Mouse (Mus musculus): ENCODE results near the gene Fdx1l. TPM values are rescaled to one million over a fixed set of nuclear protein-coding genes. Genes with fewer than 3 reads are reported as not detected.

Gene Fdx1l
- 62.6 and 64.0 TPM in 2 replicates for polyA plus RNA-seq (2016; fragmentation: Nextera tagmentation; extraction: Ambion mirVana)

DNA sequence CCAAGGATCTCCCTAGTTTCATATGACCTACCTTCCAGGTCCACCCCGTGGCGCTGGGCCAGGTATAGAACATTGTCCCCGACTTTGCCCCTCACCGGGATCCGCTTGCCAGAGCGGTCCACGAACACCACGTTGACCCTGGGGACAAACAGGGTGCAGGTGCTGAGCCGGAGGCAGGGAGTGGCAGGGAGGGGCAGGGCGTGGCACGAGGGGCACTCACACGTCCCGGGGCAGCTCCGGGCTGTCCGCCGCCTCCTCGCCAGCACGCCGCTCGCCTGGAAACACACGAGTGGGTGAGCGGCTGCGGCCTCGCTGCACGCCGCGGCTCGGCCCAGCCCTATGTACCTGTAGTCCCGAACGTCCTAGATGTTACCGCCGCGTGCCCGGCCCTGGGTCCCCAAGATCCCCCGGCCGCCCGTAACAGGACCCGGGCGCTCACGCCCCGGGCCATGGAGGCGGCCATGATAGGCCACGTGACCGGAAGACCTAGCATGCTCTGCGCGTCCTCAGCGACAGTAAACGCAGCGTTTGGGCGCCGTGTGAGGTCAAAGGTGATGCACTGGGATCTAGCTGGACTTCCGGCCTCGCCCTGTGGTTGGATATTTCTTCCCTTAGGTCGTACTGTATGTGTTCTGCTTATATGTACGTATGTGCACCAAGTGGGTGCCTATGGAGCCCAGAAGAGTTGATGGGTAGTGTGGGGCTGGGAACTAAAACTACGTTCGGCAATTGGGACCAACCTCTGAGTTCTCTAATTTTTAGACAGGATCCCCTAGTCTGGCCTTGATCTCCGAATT lies at the start of gene Fdx1l, which contains the start of gene Gm49373:
Fdx1l (minus strand) TSS at position 571 of the 797 bp plus-strand sequence.
Gm49373 (minus strand) TSS at position 53 of the 797 bp plus-strand sequence.
- Histone ChIP-seq H3K4me3 (peak within 1 kb of the TSS; percentile 96), H3K27ac (replicated peaks) (peak within 1 kb of the TSS; percentile 92), H3K9me3 (no peaks in the 10 kb centered on the region), H3K27me3 (replicated peaks; ENCODE audit: low read depth, poor library complexity, severe bottlenecking) (no peaks in the 10 kb centered on the region), H3K36me3 (replicated peaks) (peaks cover 76% of the 10 kb centered on the region), H3K4me1 (peaks cover 18% of the 10 kb centered on the region)
- peak; percentile 91 for DNase-seq (ENCODE audit: low spot score)
- 3% methylated on average over 58 of the region's 58 CpGs for WGBS

DNA sequence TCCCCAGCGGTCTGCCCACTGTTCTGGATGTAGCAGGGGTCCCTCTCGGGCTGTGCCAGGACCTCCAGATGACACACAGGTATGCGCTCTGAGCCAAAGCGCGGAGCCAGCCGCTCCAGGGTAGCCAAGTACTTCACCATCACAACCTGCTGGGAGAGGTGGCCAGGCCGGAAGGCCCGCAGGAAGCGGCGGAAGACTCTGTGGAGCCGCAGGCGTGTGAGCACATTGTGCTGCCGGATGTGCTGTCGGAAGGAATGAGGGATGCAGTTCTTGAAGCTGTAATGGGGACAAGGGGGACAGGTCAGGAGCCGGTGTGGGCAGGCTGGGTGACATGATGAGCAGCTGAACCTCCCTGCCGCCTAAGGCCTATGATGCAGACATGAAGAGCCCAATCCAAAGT lies 48.1 kb upstream of the Fdx1l start:
- no peaks in the 10 kb centered on the region for H3K9me3 ChIP-seq
- no peak overlapping the region for H3K4me3 ChIP-seq
- H3K27me3 ChIP-seq (replicated peaks; ENCODE audit: low read depth, poor library complexity, severe bottlenecking) = no peaks in the 10 kb centered on the region
- DNase-seq (ENCODE audit: low spot score) = no peak
- H3K27ac ChIP-seq (replicated peaks) = no peak overlapping the region
- peaks cover 46% of the 10 kb centered on the region for H3K36me3 ChIP-seq (replicated peaks)
- WGBS = 89% methylated on average over 16 of the region's 16 CpGs
- no peaks in the 10 kb centered on the region for H3K4me1 ChIP-seq

DNA sequence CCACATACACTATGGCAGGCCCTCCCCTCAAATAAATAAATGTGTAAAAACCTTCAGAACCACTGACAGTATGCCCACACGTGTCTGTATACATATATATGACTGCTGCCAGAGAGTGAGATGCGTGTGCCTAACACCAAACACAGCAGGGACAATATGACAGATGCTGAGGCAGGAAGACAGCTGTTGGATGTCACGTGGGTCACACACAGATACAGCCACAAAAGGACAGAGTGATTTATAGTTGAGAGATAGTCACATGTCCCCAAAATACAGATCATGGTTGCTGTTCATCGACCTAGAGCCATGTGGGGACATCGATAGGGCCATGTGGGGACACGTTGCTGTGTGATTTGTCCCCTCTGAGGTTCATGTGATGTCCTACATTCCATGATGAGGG lies 43.7 kb upstream of the Fdx1l start:
- Histone ChIP-seq H3K9me3 (no peaks in the 10 kb centered on the region), H3K4me1 (no peaks in the 10 kb centered on the region), H3K27me3 (replicated peaks; ENCODE audit: low read depth, poor library complexity, severe bottlenecking) (no peaks in the 10 kb centered on the region), H3K4me3 (no peak overlapping the region), H3K27ac (replicated peaks) (no peak overlapping the region), H3K36me3 (replicated peaks) (peaks cover 21% of the 10 kb centered on the region)
- WGBS = 85% methylated on average over 6 of the region's 6 CpGs
- DNase-seq (ENCODE audit: low spot score) = no peak

DNA sequence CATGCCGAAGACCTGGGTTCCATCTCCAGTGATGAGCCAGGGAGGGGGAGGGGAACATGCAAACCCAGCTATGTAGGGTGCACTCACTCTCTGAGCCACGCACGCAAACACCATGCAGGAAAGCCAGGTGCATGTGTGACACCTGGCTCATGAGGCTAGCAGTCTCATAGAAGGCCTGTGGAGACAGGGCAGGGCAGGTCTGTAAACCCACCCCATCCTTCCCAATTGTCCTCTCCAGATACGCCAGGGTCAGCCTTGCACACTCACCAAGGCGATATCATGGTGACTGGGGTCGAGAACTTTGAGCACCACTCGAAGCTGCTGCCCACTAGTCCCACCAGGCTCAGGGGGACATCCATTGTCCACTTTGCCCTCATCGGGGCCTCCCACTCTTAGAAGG lies 41.7 kb upstream of the Fdx1l start:
- DNase-seq (ENCODE audit: low spot score) = no peak
- Histone ChIP-seq H3K4me1 (no peaks in the 10 kb centered on the region), H3K9me3 (no peaks in the 10 kb centered on the region), H3K36me3 (replicated peaks) (peaks cover 4% of the 10 kb centered on the region; the same call in 1 of the 2 replicates), H3K27ac (replicated peaks) (no peak overlapping the region), H3K4me3 (no peak overlapping the region), H3K27me3 (replicated peaks; ENCODE audit: low read depth, poor library complexity, severe bottlenecking) (no peaks in the 10 kb centered on the region)
- 94% methylated on average over 8 of the region's 8 CpGs for WGBS

DNA sequence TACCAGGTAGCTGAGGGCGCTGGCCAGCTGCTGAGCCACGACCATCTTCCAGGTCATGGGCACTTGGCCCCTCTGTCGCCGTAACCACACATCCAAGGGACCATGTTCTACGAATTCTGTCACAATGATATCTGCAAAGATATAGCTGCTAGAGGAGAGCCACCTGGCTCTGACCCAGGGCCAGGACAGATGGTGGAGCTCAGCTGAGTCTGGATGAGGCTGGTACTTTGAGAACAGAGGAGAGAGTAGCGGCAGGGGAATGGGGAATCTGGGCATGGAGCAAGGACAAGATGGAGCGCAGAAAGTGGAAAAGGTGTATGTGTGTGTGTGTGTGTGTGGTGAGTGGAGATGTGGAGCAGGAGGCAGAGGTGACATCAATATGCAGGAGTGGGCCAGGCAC lies 40.8 kb upstream of the Fdx1l start:
- H3K27ac ChIP-seq (replicated peaks) = no peak overlapping the region
- no peaks in the 10 kb centered on the region for H3K4me1 ChIP-seq
- no peaks in the 10 kb centered on the region for H3K27me3 ChIP-seq (replicated peaks; ENCODE audit: low read depth, poor library complexity, severe bottlenecking)
- H3K9me3 ChIP-seq = no peaks in the 10 kb centered on the region
- no peaks in the 10 kb centered on the region for H3K36me3 ChIP-seq (replicated peaks)
- no peak for DNase-seq (ENCODE audit: low spot score)
- no peak overlapping the region for H3K4me3 ChIP-seq
- WGBS = 91% methylated on average over 7 of the region's 7 CpGs

DNA sequence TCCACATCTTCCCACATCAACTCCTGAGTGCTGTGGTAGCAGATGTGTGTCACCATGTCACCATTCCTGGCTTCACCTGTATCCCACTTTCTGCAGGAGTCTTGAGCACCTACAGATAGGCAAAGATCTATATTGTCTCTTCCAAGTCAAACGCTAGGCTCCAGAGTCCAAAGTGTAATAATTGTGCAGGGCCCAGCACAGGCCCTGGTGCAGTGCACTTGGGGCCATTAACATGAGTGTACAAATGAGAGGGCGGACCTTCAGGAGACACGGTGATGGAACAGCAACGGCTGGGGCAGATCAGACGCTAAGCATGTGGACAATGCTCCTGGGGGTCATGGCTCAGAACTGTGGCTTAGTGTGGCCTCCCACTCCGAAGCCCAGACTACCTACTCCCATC lies 40.3 kb upstream of the Fdx1l start:
- Histone ChIP-seq H3K36me3 (replicated peaks) (0 out of 2 replicates have a peak, but pooled peaks cover 4% of the 10 kb centered on the region), H3K27me3 (replicated peaks; ENCODE audit: low read depth, poor library complexity, severe bottlenecking) (no peaks in the 10 kb centered on the region), H3K4me1 (no peaks in the 10 kb centered on the region), H3K9me3 (no peaks in the 10 kb centered on the region), H3K4me3 (no peak overlapping the region), H3K27ac (replicated peaks) (no peak overlapping the region)
- DNase-seq (ENCODE audit: low spot score) = no peak
- WGBS = 92% methylated on average over 6 of the region's 6 CpGs

DNA sequence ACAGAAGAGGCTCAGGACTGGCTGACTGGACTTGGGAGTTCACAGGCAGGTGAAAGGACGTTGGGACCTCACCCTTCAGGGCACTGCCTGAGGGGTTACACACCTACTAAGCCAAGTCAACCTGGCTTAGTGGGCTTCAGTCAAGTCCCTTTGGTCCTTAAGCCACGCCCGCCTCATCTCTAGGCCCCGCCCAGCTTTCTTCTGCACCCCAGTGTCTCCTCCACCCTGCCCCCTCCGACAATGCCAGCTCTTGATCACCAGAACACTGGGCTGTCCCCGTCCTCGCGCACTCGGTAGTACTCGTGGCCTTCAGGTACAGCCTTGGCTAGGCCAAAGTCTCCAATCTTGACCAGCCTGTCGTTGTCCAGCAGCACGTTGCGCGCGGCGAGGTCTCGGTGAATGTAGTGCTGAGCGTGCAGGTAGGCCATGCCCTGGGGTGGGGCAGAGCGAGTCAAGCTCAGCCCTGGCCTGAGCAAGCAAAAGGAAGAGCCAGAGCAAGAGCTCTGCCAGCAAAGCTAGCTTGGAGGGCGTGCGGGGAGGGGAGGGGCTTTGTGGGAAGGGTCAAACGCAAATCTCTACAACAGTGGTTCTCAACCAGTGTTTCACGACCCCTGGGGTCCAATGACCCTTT lies 34.3 kb upstream of the Fdx1l start:
- Histone ChIP-seq H3K9me3 (no peaks in the 10 kb centered on the region), H3K4me1 (peaks cover 15% of the 10 kb centered on the region), H3K4me3 (no peak overlapping the region), H3K27ac (replicated peaks) (no peak overlapping the region), H3K36me3 (replicated peaks) (peaks cover 6% of the 10 kb centered on the region; the same call in 1 of the 2 replicates), H3K27me3 (replicated peaks; ENCODE audit: low read depth, poor library complexity, severe bottlenecking) (no peaks in the 10 kb centered on the region)
- WGBS = 43% methylated on average over 23 of the region's 23 CpGs
- no peak for DNase-seq (ENCODE audit: low spot score)

DNA sequence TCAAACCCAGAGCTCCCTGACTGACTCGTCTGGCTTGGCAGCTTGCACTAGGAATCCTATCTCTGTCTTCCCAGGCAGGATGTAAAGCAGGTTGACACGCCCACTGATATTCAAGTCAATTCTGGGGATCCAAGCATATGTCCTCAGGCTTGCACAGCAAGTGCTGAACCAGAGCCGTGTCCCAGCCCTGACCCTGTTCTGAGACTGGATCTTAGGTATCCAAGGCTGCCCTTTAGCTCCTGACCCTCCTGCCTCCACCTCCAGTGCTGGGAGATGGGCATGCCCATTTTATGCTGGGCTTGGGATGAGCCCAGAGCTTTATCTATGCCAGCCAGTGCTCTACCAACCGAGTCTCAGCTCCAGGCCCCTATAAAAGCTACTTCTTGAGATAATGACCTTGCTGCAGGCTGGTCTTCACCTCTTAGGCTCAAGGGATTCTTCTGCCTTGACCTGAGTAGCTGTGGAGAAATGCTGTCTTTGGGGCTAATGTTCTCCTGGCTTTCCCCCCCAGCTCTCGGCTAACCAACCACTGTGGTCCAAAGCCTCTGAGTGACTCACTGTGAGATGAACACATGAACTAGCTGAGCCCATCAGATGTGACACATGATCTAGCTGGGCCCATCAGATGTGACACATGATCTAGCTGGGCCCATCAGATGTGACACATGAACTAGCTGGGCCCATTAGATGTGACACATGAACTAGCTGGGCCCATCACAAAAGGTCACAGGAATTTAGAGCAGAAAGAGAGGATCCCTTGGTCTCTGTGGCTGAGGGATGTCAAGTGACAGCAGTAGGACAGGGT lies 32.5 kb upstream of the Fdx1l start:
- Histone ChIP-seq H3K4me1 (peaks cover 15% of the 10 kb centered on the region), H3K27ac (replicated peaks) (no peak overlapping the region), H3K4me3 (no peak overlapping the region), H3K9me3 (no peaks in the 10 kb centered on the region), H3K36me3 (replicated peaks) (peaks cover 6% of the 10 kb centered on the region; the same call in 1 of the 2 replicates), H3K27me3 (replicated peaks; ENCODE audit: low read depth, poor library complexity, severe bottlenecking) (no peaks in the 10 kb centered on the region)
- no peak for DNase-seq (ENCODE audit: low spot score)
- 78% methylated on average over 5 of the region's 5 CpGs for WGBS

DNA sequence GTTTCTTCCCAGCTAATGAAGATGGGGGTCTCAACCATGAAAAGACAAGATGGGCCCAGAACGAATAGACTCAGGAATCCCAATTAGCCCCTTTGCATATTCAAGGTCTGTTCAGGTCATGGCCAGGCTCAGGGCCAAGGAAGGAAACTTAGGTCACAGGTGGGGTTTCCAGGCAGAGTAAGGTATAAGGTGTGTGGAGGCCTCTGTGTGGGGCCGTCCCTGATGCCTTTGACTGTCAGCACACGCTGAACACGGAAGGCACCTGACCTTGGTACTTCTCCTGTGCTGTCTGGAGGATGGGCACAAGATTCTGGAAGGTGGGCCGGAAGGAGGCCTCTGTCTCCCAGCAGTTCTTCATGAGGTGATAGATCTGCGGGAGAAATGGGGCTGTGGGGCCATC lies 31.4 kb upstream of the Fdx1l start:
- H3K4me3 ChIP-seq = no peak overlapping the region
- no peaks in the 10 kb centered on the region for H3K9me3 ChIP-seq
- 82% methylated on average over 6 of the region's 6 CpGs for WGBS
- peaks cover 6% of the 10 kb centered on the region; the same call in 1 of the 2 replicates for H3K36me3 ChIP-seq (replicated peaks)
- peaks cover 22% of the 10 kb centered on the region for H3K4me1 ChIP-seq
- no peaks in the 10 kb centered on the region for H3K27me3 ChIP-seq (replicated peaks; ENCODE audit: low read depth, poor library complexity, severe bottlenecking)
- DNase-seq (ENCODE audit: low spot score) = no peak
- no peak overlapping the region for H3K27ac ChIP-seq (replicated peaks)

DNA sequence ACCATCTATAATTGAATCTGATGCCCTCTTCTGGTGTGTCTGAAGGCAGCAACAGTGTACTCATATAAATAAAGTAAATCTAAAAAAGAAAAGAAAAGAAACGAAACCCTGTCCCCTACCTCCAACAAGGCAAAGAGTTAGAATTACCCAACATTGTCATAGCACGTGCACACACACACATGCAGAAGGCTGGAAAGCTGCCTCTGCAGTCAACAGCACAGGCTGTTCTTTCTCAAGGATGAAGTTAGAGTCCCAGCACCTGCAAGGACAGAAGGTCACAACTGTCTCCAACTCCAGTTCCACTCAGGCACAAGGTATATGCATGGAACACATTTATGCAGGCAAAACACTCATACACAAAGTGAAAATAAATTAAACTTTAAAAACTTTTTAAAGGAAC lies 28.7 kb upstream of the Fdx1l start:
- Histone ChIP-seq H3K4me3 (no peak overlapping the region), H3K27me3 (replicated peaks; ENCODE audit: low read depth, poor library complexity, severe bottlenecking) (no peaks in the 10 kb centered on the region), H3K9me3 (no peaks in the 10 kb centered on the region), H3K27ac (replicated peaks) (no peak overlapping the region), H3K36me3 (replicated peaks) (no peaks in the 10 kb centered on the region; the same call in 1 of the 2 replicates), H3K4me1 (peaks cover 18% of the 10 kb centered on the region)
- no peak for DNase-seq (ENCODE audit: low spot score)
- 92% methylated on average over 2 of the region's 2 CpGs for WGBS

DNA sequence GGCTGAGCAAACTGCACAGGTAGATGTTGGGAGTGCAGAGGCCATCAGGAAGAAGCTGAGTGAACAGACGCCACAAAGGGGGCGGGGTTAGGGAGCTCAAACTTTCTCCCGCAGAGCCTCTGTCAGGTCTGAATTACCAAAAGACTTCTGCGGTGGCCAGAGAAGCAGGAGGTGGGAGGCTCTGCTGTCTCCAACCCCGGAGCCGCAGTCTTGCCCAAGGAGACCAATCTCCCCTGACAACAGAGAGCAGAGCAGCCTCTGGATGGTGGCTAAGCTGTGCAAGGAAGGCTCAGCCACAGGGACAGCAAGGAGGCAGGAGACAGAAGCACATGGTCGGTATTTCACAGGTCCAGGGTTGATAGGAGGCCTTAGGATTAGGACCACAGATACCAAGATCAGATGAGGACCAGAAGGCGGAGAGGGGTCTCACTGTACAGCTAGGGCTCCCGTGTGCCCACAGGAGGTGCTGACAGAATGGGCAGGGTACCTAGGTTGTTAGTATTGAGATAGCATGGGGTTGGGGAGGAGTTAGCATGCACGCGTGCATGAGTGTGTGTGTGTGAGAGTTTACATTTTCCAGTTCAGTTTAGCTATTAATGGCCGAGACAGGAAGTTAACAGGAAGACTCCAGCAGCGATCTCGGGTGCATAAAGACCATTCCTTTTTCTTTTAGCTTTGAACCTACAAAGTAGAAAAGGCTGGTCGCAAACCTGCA lies 27.2 kb upstream of the Fdx1l start:
- H3K36me3 ChIP-seq (replicated peaks) = no peaks in the 10 kb centered on the region; the same call in 1 of the 2 replicates
- 49% methylated on average over 15 of the region's 15 CpGs for WGBS
- no peaks in the 10 kb centered on the region for H3K9me3 ChIP-seq
- H3K27me3 ChIP-seq (replicated peaks; ENCODE audit: low read depth, poor library complexity, severe bottlenecking) = no peaks in the 10 kb centered on the region
- no peak overlapping the region for H3K4me3 ChIP-seq
- peaks cover 21% of the 10 kb centered on the region for H3K4me1 ChIP-seq
- no peak overlapping the region for H3K27ac ChIP-seq (replicated peaks)
- no peak for DNase-seq (ENCODE audit: low spot score)

DNA sequence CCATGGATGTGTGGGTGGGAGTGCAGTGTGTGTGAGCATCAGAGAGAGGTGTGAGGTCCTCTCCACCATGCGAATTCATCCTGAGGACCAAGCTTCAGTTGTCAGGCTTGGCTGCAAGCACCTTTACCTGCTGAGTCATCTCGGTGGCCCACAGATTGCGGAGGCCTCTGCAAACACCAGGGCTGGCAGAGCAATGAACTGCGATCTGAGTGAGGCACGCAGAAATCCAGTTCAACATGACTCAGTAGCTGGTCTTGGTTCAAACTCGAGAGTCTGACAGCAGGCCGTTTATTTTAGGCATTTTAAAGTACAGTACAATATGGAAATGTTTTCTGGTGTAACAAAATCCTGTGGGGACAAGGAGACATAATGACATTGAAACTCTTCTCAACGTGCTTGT lies 24.4 kb upstream of the Fdx1l start:
- H3K9me3 ChIP-seq = no peaks in the 10 kb centered on the region
- H3K27ac ChIP-seq (replicated peaks) = no peak overlapping the region
- no peaks in the 10 kb centered on the region for H3K27me3 ChIP-seq (replicated peaks; ENCODE audit: low read depth, poor library complexity, severe bottlenecking)
- no peak overlapping the region for H3K4me3 ChIP-seq
- DNase-seq (ENCODE audit: low spot score) = no peak
- H3K36me3 ChIP-seq (replicated peaks) = peaks cover 6% of the 10 kb centered on the region
- 86% methylated on average over 8 of the region's 8 CpGs for WGBS
- peaks cover 10% of the 10 kb centered on the region for H3K4me1 ChIP-seq

All from embryonic facial prominence, embryonic 10.5 days (tissue).